Mouse (Mus musculus): ENCODE measurements around the gene Vmp1. TPM values are rescaled to one million over a fixed set of nuclear protein-coding genes. Genes with fewer than 3 reads are reported as not detected.

Vmp1 gene
- total and polyA plus RNA-seq, 3 experiments: 80.9 to 209 (median 167) TPM

DNA sequence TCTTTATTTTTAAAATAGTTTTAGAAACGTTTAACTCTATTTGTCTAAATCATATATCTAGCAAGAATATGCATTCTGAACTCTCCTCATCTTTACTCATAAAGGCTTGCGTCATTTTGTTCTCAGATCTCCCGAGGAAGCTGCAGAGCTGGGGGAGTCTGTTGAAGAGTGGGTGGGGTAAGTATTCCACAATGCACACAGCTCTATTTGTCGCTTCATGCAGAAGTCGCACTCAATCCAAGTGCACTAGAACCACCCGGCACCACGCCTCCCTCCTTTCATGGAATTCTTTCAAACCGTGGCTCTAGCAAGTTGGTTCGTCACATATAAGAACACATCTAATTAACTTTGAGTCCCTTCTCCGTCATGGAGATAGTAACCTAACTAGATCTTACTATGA, 93.1 kb downstream of the Vmp1 start:
- peaks cover 32 to 77% of the 10 kb centered on the region in 2 experiments for H3K4me1 ChIP-seq (ENCODE audit: control insufficient read depth in 1 of 2, insufficient read depth in 2 of 2)
- no peak overlapping the region for H3K4me2 ChIP-seq (ENCODE audit: insufficient read depth, low read depth, poor library complexity, severe bottlenecking)
- no peaks in the 10 kb centered on the region for H3K9me3 ChIP-seq (replicated peaks; ENCODE audit: low read length)
- TF ChIP-seq MYC (IDR thresholded peaks at IDR 0.05; ENCODE audit: low read depth, low read length) (no peak), SIN3A (IDR thresholded peaks at IDR 0.05; ENCODE audit: low read length) (no peak), EP300 (IDR thresholded peaks at IDR 0.05; ENCODE audit: low read length) (no peak), MAZ (IDR thresholded peaks at IDR 0.05; ENCODE audit: low read depth, low read length) (no peak), ELF1 (IDR thresholded peaks at IDR 0.05; ENCODE audit: low read depth, low read length) (no peak), ZMIZ1 (IDR thresholded peaks at IDR 0.05; ENCODE audit: low read depth, low read length) (no peak), USF1 (IDR thresholded peaks at IDR 0.05; ENCODE audit: low read depth, low read length) (no peak), BHLHE40 (IDR thresholded peaks at IDR 0.05; ENCODE audit: low read depth, low read length) (no peak), SMC3 (IDR thresholded peaks at IDR 0.05; ENCODE audit: low read depth, low read length) (no peak), TCF12 (IDR thresholded peaks at IDR 0.05; ENCODE audit: low read depth, low read length) (no peak)
- H3K9ac ChIP-seq (ENCODE audit: insufficient read depth, low read depth): no peak overlapping the region
- peaks cover 2 to 4% of the 10 kb centered on the region in 2 experiments for H3K36me3 ChIP-seq (replicated peaks in 1 of 2; ENCODE audit: control insufficient read depth in 1 of 2, insufficient read depth in 1 of 2, low read length in 1 of 2)
- dilution Hi-C loops (cut with MboI; ENCODE audit: extremely low pct_ligation_motif_present, extremely low pct_unique_long_range_greater_than_20kb, low sequenced_read_pairs) (no loop called here), in situ Hi-C loops (cut with MboI; ENCODE audit: low pct_ligation_motif_present, low pct_unique_long_range_greater_than_20kb, low sequenced_read_pairs) (no loop called here)
- no peak for DNase-seq (ENCODE audit: extremely low read depth)
- H3K79me2 ChIP-seq (replicated peaks; ENCODE audit: control insufficient read depth, extremely low read depth, insufficient read depth, poor library complexity, severe bottlenecking): peaks cover 17% of the 10 kb centered on the region
- no peaks in the 10 kb centered on the region for H3K27me3 ChIP-seq (replicated peaks)
- peak overlapping the region; percentile 61; the same call in 1 of the 2 replicates for H3K27ac ChIP-seq (ENCODE audit: insufficient read depth, low read depth)
- H3K4me3 ChIP-seq (replicated peaks in 1 of 3; ENCODE audit: low read depth in 2 of 3, low read length in 2 of 3, poor library complexity in 1 of 3): no peak overlapping the region

DNA sequence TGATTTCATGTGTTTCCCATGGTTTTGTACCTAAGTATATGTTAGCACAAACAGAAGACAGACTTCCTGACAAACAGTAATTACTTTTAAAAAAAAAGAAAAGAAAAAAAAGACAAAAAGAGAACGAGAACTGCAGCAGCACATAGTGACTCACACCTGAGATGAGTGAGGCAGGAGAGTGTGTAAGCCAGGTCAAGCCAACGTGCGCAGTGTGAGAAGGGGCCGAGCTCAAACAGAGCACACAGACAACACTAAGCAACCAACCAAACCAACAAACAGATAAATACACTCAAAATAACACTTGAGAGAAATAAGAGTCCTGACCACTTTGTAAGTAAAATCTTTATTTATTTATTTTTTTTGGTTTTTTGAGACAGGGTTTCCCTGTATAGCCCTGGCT, 93.6 kb downstream of the Vmp1 start:
- dilution Hi-C loops (cut with MboI; ENCODE audit: extremely low pct_ligation_motif_present, extremely low pct_unique_long_range_greater_than_20kb, low sequenced_read_pairs) (no loop called here), in situ Hi-C loops (cut with MboI; ENCODE audit: low pct_ligation_motif_present, low pct_unique_long_range_greater_than_20kb, low sequenced_read_pairs) (no loop called here)
- Histone ChIP-seq H3K27me3 (replicated peaks) (no peaks in the 10 kb centered on the region), H3K79me2 (replicated peaks; ENCODE audit: control insufficient read depth, extremely low read depth, insufficient read depth, poor library complexity, severe bottlenecking) (peaks cover 20% of the 10 kb centered on the region), H3K4me2 (ENCODE audit: insufficient read depth, low read depth, poor library complexity, severe bottlenecking) (no peak overlapping the region), H3K27ac (ENCODE audit: insufficient read depth, low read depth) (no peak overlapping the region), H3K9ac (ENCODE audit: insufficient read depth, low read depth) (no peak overlapping the region), H3K4me1 (ENCODE audit: control insufficient read depth in 1 of 2, insufficient read depth in 2 of 2) (peaks cover 30 to 72% of the 10 kb centered on the region in 2 experiments), H3K36me3 (replicated peaks in 1 of 2; ENCODE audit: control insufficient read depth in 1 of 2, insufficient read depth in 1 of 2, low read length in 1 of 2) (peaks cover 2 to 8% of the 10 kb centered on the region in 2 experiments), H3K9me3 (replicated peaks; ENCODE audit: low read length) (no peaks in the 10 kb centered on the region), H3K4me3 (replicated peaks in 1 of 3; ENCODE audit: low read depth in 2 of 3, low read length in 2 of 3, poor library complexity in 1 of 3) (no peak overlapping the region)
- no peak for TF ChIP-seq KAT2A (IDR thresholded peaks at IDR 0.05; ENCODE audit: insufficient replicate concordance, low read length)
- TF ChIP-seq USF2 (conservative IDR thresholded peaks at IDR 0.05; ENCODE audit: low read depth, low read length): no peak
- no peak for TF ChIP-seq ZMIZ1 (IDR thresholded peaks at IDR 0.05; ENCODE audit: low read depth, low read length)
- TF ChIP-seq PAX5 (IDR thresholded peaks at IDR 0.05; ENCODE audit: low read length): no peak
- no peak for TF ChIP-seq POLR2A (IDR thresholded peaks at IDR 0.05; ENCODE audit: low read depth, low read length)
- TF ChIP-seq ZNF384 (IDR thresholded peaks at IDR 0.05; ENCODE audit: low read depth, low read length): peak; percentile 66; the same call in 1 of the 2 replicates
- DNase-seq (ENCODE audit: extremely low read depth): no peak

Measured in CH12.LX (cell line).